Mouse (Mus musculus): ENCODE measurements around the gene Eif3k. TPM values are rescaled to one million over a fixed set of nuclear protein-coding genes. Genes with fewer than 3 reads are reported as not detected.
"Not testable (repeated sequence)": the region's sequence is repeated elsewhere in the genome, so short reads cannot be mapped to it uniquely, and the experiment has no call there.

Eif3k gene
- polyA plus RNA-seq, 1 experiment from 2014 or later: 401 TPM

- Histone ChIP-seq H3K4me2 (peak overlapping the region; percentile 76), H3K9me3 (replicated peaks) (no peaks in the 10 kb centered on the region), H3K9ac (peak overlapping the region; percentile 57; the same call in 1 of the 2 replicates), H3K4me3 (replicated peaks) (peak overlapping the region; percentile 68), H3K27me3 (no peaks in the 10 kb centered on the region), H3K4me1 (peaks cover 26% of the 10 kb centered on the region), H3K27ac (peak overlapping the region; percentile 91; the same call in 1 of the 2 replicates), H3K36me3 (peaks cover 18% of the 10 kb centered on the region)
- WGBS: 77% methylated on average over 11 of the region's 11 CpGs
- ATAC-seq (replicated peaks; ENCODE audit: low FRiP score): no peak
These were observed 1.5 kb upstream of the Eif3k start for GRCm38 (mm10) chr7:28983141-28983564.

GRCm38 (mm10) chr7:28982274-28983013 is 780 bp upstream of the Eif3k start:
- Histone ChIP-seq H3K9me3 (replicated peaks) (no peaks in the 10 kb centered on the region), H3K4me1 (peaks cover 26% of the 10 kb centered on the region), H3K27ac (peak overlapping the region; percentile 91), H3K9ac (peak overlapping the region; percentile 57), H3K27me3 (no peaks in the 10 kb centered on the region), H3K4me3 (replicated peaks) (peak overlapping the region; percentile 68), H3K4me2 (peak overlapping the region; percentile 76), H3K36me3 (peaks cover 25% of the 10 kb centered on the region)
- 8% methylated on average over 19 of the region's 19 CpGs for WGBS
- ATAC-seq (replicated peaks; ENCODE audit: low FRiP score): peak; percentile 68

- H3K9me3 ChIP-seq (replicated peaks): no peaks in the 10 kb centered on the region
- no peak overlapping the region for H3K9ac ChIP-seq
- H3K27ac ChIP-seq: no peak overlapping the region
- 82% methylated on average over 9 of the region's 9 CpGs for WGBS
- H3K4me2 ChIP-seq: no peak overlapping the region
- H3K4me3 ChIP-seq (replicated peaks): no peak overlapping the region
- ATAC-seq (replicated peaks; ENCODE audit: low FRiP score): no peak
- H3K36me3 ChIP-seq: peaks cover 70% of the 10 kb centered on the region
- H3K27me3 ChIP-seq: no peaks in the 10 kb centered on the region
- H3K4me1 ChIP-seq: peaks cover 14% of the 10 kb centered on the region
These were observed 4.1 kb downstream of the Eif3k start for GRCm38 (mm10) chr7:28977556-28977955.

- 84% methylated on average over 8 of the region's 8 CpGs for WGBS
- no peak overlapping the region for H3K4me2 ChIP-seq
- no peak overlapping the region for H3K27ac ChIP-seq
- H3K9me3 ChIP-seq (replicated peaks): no peaks in the 10 kb centered on the region
- peaks cover 26% of the 10 kb centered on the region for H3K4me1 ChIP-seq
- H3K27me3 ChIP-seq: no peaks in the 10 kb centered on the region
- no peak overlapping the region for H3K4me3 ChIP-seq (replicated peaks)
- peaks cover 73% of the 10 kb centered on the region for H3K36me3 ChIP-seq
- no peak overlapping the region for H3K9ac ChIP-seq
- ATAC-seq (replicated peaks; ENCODE audit: low FRiP score): no peak
These were observed 8.6 kb downstream of the Eif3k start for GRCm38 (mm10) chr7:28973025-28973424.

GRCm38 (mm10) chr7:28972542-28972985 is 9.1 kb downstream of the Eif3k start:
- peaks cover 68% of the 10 kb centered on the region for H3K36me3 ChIP-seq
- H3K27me3 ChIP-seq: no peaks in the 10 kb centered on the region
- ATAC-seq (replicated peaks; ENCODE audit: low FRiP score): no peak
- peaks cover 26% of the 10 kb centered on the region for H3K4me1 ChIP-seq
- WGBS: 71% methylated on average over 8 of the region's 8 CpGs
- H3K9me3 ChIP-seq (replicated peaks): no peaks in the 10 kb centered on the region
- H3K4me2 ChIP-seq: no peak overlapping the region
- no peak overlapping the region for H3K27ac ChIP-seq
- H3K4me3 ChIP-seq (replicated peaks): no peak overlapping the region
- no peak overlapping the region for H3K9ac ChIP-seq

GRCm38 (mm10) chr7:28971770-28972269 is 9.8 kb downstream of the Eif3k start:
- ATAC-seq (replicated peaks; ENCODE audit: low FRiP score): no peak
- Histone ChIP-seq H3K4me1 (peaks cover 30% of the 10 kb centered on the region), H3K4me2 (no peak overlapping the region), H3K36me3 (peaks cover 61% of the 10 kb centered on the region), H3K9me3 (replicated peaks) (no peaks in the 10 kb centered on the region), H3K4me3 (replicated peaks) (no peak overlapping the region), H3K27me3 (no peaks in the 10 kb centered on the region), H3K27ac (peak overlapping the region; percentile 23; the same call in 1 of the 2 replicates), H3K9ac (no peak overlapping the region)
- WGBS: 77% methylated on average over 6 of the region's 6 CpGs

DNA sequence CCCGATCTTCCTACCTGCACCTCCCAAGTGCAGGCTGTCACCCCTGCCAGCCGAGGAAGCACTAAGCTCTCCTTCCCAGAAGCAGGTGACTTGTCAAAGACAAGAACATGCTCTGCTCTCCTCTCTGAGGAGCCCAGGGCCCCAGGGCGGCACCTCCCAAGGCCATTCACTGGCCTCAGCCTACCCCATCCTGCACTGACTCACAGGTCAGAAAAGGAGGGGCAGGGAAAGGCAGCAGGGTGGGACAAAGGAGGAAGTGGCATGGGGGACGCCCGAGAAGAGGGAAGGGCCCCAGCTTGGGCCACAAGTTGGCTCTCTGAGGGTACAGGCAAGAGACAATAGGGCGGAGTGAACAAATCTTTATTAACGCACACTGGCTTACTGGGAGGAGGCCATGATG is 10.6 kb downstream of the Eif3k start:
- Histone ChIP-seq H3K4me3 (replicated peaks) (no peak overlapping the region), H3K36me3 (peaks cover 53% of the 10 kb centered on the region), H3K27ac (0 out of 2 replicates have a peak overlapping the region, but pooled peaks have one; percentile 23), H3K9ac (no peak overlapping the region), H3K9me3 (replicated peaks) (no peaks in the 10 kb centered on the region), H3K27me3 (no peaks in the 10 kb centered on the region), H3K4me2 (no peak overlapping the region), H3K4me1 (peaks cover 34% of the 10 kb centered on the region)
- no peak for ATAC-seq (replicated peaks; ENCODE audit: low FRiP score)
- 78% methylated on average over 7 of the region's 7 CpGs for WGBS

DNA sequence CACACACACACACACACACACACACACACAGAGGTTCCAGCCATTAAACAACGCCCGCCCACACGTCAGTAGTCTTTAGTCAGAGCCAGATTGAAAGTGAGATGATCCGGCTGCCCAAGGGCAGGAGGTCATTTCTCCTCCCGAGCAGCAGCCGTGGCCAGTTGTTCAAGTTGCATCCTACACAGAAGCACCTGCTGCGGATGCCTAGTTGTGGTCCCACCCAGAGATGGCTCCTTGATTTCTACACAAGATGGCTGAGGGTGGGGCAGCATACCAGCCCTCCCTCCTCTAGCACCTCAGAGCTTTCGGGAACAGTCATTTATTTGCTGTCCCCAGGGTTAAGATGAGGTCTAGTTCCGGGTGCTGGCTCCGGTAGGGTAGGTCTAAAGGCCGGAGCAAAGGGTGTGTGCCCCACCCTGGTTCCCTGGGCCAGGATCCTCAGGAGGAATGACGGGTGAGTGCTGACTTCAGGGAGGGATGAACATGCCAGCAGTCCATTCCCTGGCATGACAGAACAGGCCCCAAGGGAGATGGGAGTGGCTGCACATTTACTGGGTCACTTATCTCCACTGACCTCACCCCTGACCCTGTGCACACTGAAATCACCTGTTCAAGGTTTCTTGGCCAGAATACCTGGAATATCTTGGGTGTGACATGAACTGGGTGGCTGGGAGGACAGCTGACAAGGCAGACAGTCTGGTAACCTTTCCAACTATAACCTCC is 11.8 kb downstream of the Eif3k start:
- ATAC-seq (replicated peaks; ENCODE audit: low FRiP score): peak; percentile 30
- Histone ChIP-seq H3K27ac (peak overlapping the region; percentile 63), H3K36me3 (peaks cover 43% of the 10 kb centered on the region), H3K4me3 (replicated peaks) (no peak overlapping the region), H3K4me2 (no peak overlapping the region), H3K27me3 (no peaks in the 10 kb centered on the region), H3K9me3 (replicated peaks) (no peaks in the 10 kb centered on the region), H3K9ac (no peak overlapping the region), H3K4me1 (peaks cover 34% of the 10 kb centered on the region)
- WGBS: 36% methylated on average over 12 of the region's 12 CpGs

DNA sequence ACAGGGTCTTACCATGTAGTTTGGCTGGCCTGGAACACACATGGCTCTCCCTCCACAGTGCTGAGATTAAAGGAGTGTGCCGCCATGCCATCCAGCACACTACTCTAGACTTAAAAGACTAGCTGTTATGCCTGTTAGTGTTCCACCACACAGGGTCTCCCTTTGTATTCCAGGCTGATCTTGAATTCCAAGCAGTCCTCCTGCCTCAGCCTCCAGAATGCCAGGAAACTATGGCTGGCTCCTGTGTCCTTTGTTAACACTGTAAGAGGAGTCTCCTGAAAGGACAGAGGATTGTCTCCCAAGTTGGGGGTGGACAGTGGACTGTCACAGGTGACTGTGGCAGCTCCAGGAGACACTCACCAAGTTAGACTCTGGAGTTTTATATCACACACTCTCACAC is 12.4 kb downstream of the Eif3k start:
- no peak overlapping the region for H3K9ac ChIP-seq
- H3K36me3 ChIP-seq: peaks cover 37% of the 10 kb centered on the region
- no peaks in the 10 kb centered on the region for H3K9me3 ChIP-seq (replicated peaks)
- ATAC-seq (replicated peaks; ENCODE audit: low FRiP score): no peak
- no peak overlapping the region for H3K4me2 ChIP-seq
- peak overlapping the region; percentile 52 for H3K27ac ChIP-seq
- no peak overlapping the region for H3K4me3 ChIP-seq (replicated peaks)
- H3K27me3 ChIP-seq: no peaks in the 10 kb centered on the region
- 97% methylated on average over 1 of the region's 1 CpGs for WGBS
- H3K4me1 ChIP-seq: peaks cover 38% of the 10 kb centered on the region

DNA sequence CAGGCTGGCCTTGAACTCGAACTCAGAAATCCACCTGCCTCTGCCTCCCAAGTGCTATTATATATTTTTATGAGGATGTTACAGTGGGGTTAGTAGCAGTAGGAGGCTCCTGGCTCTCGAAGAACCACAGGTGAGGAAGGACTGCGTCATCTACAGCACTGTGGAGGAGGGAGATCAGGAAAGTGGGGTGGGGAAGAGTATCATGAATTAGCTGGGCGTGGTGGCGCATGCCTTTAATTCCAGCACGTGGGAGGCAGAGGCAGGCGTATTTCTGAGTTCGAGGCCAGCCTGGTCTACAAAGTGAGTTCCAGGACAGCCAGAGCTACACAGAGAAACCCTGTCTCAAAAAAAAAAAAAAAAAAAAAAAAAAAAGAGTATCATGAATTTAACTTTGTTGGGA is 13.5 kb downstream of the Eif3k start:
- H3K4me3 ChIP-seq (replicated peaks); H3K4me2 ChIP-seq; H3K27ac ChIP-seq; H3K9me3 ChIP-seq (replicated peaks); H3K9ac ChIP-seq; H3K27me3 ChIP-seq; ATAC-seq (replicated peaks; ENCODE audit: low FRiP score): not testable (repeated sequence)
- WGBS: 95% methylated on average over 8 of the region's 8 CpGs
- peaks cover 26% of the 10 kb centered on the region for H3K36me3 ChIP-seq
- peaks cover 44% of the 10 kb centered on the region for H3K4me1 ChIP-seq

DNA sequence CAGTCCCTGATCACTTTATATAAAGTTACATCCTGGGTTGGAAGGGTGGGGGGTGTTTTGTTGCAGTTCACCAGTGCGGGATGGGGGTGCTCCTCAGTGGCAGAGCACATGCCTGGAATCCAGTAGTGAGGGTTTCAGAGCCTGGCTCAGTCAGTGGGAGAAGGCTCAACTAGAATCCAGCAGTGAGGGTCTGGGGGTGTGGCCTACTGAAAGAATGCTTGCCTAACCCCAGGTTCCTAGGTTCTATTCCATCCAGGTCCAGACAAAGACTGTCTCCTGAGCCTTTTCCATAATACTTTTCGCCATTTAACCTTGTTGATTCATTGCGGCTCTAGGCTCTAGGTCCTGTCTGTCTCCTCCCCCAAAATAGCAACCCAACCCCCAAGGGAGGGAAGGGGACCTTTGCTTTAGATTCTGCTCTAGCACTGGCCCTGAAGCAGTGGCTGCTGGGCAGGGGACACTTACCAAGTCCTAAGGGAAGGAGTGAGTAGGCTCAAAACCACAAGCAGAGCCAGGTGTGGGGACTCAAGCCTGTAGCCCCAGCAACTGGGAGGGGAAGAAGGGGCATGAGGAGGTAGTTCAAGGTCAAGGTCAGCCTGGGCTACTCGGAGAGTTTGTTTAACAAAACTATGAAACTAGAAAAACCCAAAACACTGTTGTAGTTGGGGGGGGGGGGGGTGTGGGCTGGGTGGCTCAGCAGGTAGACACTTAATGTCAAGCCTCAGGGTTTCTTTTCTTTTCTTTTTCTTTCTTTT is 14.7 kb downstream of the Eif3k start:
- H3K27ac ChIP-seq: no peak overlapping the region
- no peak overlapping the region for H3K4me3 ChIP-seq (replicated peaks)
- WGBS: 64% methylated on average over 4 of the region's 4 CpGs
- H3K4me1 ChIP-seq: peaks cover 50% of the 10 kb centered on the region
- H3K4me2 ChIP-seq: no peak overlapping the region
- no peaks in the 10 kb centered on the region for H3K27me3 ChIP-seq
- H3K9ac ChIP-seq: no peak overlapping the region
- no peaks in the 10 kb centered on the region for H3K9me3 ChIP-seq (replicated peaks)
- no peak for ATAC-seq (replicated peaks; ENCODE audit: low FRiP score)
- peaks cover 17% of the 10 kb centered on the region for H3K36me3 ChIP-seq

Data from kidney, embryonic 15.5 days (tissue).